Mouse (Mus musculus) kidney, postnatal 10 days (tissue): ENCODE results near the gene Rabgef1.
A peak's percentile ranks its signal among the peaks of the same experiment; 100 is the strongest.

ENCODE experiments used
- DNase-seq: peaks from one replicate; pipeline ENCODE4 v3.0.0; 2021; ENCODE audit warnings: mixed read lengths

Gene Rabgef1

DNA sequence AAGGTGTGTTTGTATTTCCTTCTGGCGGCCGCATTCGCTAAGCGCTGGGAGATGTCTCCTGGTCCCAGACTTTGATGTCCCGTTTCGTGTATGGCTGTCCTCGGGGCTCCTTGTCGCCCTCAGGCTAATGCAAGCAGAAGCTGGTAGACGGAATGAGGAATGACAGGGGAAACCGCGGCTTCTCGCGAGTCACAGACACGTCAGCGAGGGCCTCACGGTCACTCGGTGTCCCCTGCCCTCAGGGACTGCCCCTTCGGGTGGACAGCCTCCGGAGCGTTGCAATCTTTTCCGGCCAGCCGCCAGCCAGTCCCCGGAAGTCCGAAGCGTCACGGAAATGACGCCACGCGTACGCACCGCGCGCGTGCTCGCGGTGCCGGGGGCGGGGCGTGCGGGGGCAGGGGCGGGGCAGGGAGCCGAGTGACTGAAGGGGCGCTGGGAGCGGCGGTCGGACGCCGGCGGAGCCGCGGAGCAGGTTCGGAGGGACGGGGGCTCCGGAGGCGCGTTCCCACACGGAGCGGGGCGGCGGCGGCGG is at the start of gene Rabgef1:
TSS of gene Rabgef1 (plus strand) at position 376 of the 532 bp plus-strand sequence.
- DNase-seq: peak; percentile 96

- no peak for DNase-seq
These were observed 49.2 kb upstream of the Rabgef1 start for GRCm38 (mm10) chr5:130122355-130122754.

- DNase-seq: peak; percentile 53
These were observed 47.3 kb upstream of the Rabgef1 start for GRCm38 (mm10) chr5:130124271-130124670.

DNA sequence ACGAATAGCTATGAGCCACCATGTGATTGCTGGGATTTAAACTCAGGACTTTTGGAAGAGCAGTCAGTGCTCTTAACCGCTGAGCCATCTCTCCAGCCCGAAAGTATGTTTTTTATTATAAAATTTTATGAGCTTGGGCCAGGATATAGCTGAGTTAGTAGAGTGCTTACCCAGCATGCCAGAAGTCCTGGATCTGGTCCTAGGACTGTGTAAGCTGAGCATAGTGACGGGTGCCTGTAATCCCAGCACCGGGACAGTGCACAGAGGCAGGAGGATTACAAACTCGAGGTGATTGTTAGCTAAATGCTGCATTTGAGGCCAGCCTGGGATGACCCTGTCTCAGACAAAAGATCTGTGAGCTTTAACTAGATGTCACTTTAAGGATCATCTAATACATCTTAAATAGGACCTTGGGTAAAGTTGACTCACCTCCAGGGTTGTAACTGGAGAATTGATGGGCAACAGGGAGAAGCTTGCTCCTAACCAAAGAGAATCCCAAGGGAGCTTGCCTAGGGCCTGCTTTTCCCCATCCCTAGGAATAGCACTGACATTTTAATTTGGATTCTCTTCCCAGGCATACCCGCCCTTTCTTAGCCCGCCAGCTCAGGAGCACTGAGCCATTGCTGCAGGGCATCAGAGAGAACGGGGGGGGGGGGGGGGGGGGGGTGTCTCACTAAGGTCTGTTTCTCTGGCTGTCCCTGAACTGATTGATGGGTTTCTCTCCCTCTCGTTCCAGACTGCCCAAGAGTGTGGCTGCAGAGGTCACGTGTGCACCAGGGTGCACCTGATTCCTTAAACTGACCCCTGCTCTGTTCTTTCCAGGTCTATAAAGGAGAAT is 42.7 kb upstream of the Rabgef1 start:
- peak; percentile 38 for DNase-seq

GRCm38 (mm10) chr5:130129524-130129793 is 42.1 kb upstream of the Rabgef1 start:
- no peak for DNase-seq

DNA sequence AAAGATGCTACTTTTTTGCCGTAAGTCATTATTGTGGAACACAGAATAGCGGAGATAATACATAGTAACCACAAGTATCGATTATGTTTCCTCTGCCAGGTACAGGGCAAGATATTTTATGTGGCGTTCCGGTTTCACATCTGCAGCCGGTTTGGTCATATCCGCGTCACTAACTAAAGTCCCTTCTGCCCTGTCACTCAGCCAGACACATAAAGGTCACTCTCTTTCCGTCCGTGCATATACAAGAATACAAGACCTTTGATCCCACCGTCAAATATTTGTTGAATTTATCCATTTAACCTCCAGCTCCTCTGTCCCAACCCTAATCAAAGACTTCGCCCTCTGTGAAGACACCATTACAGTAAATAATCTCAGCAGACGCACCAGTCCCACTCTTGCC is 35.0 kb upstream of the Rabgef1 start:
- no peak for DNase-seq

DNA sequence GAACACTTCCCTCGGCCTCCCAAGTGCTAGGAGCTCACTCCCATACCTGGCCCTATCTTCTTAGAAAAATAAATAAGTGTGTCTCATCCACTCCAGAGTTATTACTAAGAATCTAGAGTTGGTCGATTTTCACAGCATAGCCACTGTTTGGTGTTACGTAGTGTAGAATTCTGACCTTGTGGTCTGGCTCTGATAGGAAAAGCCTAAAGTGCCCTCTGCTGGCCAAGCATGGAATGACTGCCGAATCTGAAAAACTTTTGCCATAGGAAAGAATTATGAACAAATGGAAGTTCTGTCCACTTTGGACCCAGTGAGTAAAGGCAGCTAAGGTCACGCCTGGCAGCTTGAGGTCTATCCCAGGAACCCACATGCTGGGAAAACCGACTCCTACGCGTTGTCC is 32.2 kb upstream of the Rabgef1 start:
- peak; percentile 88 for DNase-seq

DNA sequence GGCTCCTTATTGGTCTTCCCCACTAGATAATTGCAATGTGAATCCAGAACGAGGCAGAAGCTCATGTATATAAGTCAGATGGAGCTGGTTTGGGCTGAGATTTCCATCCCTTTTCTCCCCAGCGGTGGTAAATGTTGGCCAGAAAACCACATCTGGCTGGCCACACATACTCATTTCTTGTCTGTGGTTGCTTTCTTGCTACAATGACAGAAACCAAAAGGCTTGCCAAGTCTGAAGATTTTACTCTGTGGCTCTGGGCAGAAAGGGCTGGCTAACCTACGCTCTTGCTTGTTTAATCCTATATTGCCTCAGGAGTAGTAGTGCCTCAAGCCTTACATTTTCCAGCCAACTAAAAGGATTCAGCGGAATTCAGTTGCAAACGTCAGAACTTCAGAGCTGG is 30.5 kb upstream of the Rabgef1 start:
- no peak for DNase-seq

DNA sequence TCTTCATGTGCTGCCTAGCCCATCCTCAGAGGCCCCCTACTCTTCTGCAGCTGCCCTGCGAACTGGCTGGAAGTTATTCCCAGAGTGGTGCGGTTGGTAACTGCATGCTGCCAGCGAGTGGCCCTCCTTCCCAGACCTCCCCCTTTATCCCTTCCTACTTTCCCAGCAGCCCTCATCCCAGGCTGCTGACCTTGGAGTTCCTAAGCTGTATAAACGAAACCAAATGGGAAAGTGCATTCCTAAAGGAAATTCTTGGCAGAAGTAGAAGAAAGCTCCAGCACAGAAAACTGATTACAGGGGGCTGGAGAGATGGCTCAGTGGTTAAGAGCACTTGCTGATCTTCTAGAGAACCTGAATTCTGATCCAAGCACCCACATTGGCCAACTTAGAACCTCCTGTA is 29.6 kb upstream of the Rabgef1 start:
- DNase-seq: peak; percentile 44

- no peak for DNase-seq
These were observed 28.5 kb upstream of the Rabgef1 start for GRCm38 (mm10) chr5:130143101-130143500.

DNA sequence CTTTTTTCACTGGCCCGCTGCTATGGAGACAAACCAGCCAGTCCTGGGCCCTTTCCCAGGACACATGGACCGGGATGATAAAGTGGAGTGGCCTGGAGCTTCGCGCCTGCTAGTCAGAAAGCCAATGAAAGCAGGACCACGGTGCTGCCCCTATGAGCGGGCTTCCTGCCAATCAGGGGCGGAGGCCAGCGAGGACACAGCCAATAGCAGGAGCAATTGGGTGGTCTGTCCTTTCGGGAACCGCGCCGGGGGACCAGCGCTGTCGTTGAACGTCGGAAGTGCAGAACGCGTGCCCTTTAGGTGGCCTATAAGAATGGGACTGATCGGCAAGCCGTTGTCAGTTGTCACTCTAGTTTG is 27.6 kb upstream of the Rabgef1 start:
- peak; percentile 88 for DNase-seq

GRCm38 (mm10) chr5:130144334-130145312 is 27.0 kb upstream of the Rabgef1 start, which contains the start of gene Kctd7:
Gene Kctd7, plus strand, starts transcription at chr5:130144861.
- DNase-seq: peak; percentile 97

DNA sequence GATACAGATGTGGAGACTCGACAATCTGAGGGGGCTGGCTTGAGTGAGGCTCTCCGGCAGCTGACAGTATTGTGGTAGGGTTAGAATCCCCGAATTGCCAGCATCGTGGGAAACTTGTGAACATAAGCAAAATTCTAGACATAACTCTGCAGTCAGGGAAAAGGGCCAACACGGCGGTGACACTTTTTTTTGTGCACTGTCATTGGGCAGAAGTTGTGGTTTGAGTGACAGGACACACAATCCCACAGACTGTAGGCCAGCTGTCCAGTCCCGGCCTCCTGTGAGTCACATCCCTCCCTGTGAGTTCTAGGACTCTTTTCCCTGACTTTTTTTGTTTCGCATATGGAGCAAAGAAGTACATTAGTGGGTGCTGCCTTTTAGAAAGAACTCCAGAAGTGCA is 25.6 kb upstream of the Rabgef1 start:
- no peak for DNase-seq

DNA sequence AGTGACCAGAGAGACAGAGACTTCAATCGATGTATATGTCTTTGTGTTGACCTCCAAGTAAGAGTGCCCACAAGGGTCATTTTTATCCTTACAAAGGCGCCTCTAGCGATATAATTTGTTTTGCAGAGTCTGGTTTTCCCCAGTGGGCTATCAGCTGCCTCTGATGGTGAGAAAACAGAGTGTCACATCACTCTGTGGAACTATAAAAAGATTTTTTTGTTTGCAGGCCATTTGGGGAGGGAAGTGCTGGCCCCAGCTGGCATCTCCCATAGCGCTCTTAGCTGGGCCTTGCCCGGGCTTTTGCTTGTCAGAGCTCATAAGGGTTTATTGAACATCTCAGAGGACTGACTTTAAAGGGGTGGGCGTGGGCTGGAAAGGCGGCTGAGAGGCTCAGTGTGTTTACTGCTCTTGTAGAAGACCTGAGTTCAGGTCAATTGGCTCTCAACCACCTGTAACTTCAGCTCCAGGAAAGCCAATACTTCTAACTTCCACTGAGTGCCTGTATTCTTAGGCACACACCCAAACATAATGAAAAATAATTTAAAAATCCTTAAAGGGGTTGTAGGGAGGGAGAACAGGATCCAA is 21.8 kb upstream of the Rabgef1 start:
- no peak for DNase-seq

DNA sequence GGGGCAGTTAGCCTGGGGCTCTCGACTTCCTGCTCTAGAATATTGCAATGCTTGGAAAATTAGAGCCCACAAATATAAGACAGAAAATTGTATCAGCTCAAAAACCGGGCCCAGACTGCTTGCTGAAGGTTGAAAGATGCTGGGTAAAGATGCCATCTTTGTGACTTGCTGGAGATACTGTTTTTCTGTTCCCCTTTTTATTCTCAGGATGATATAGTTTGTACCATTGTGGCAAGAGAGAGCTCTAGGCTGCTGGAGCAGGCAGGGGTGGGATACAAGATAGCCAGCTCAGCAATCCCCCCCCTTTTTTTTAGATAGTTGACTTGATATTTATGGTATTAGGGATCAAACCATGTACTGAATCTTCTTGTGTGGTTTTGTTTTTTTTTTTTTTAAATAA is 17.3 kb upstream of the Rabgef1 start:
- DNase-seq: no peak

DNA sequence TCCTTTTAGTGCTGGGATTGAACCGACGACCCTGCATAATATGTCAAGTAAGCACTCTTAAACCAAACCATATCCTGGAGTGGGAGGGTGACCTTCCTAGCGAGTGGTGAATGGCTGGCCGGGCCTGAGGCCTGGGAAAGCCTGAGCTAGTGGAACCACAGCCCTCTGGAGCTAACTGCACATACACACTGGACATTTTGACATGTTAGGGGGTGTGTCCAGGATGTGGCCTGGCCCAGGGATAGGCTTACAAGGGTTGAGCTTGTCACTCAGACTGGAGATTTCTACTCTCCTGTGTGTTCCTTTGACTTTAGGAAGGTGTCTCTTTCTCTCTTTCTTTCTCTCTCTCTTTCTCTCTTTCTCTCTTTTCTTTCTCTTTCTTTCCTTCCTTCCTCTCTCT is 13.1 kb upstream of the Rabgef1 start:
- DNase-seq: no peak

DNA sequence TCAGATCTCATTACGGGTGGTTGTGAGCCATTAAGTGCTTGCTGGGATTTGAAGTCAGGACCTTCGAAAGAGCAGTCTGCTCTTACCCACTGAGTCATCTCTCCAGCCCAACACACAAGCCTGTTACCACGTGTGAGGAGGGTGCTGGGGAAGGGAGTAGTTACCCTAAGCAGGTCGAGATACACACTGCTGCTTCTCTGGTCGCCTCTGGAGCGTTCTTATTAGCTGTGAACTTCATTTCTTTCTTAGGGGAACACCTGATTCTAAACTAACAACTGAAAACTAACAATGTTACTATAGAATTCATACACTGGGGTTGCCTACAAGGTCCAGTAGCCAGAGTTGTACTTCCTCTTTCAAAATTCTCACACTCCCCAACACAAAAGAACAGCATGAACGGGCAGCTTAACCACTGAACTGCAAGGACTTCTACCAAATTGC is 11.8 kb upstream of the Rabgef1 start:
- no peak for DNase-seq

DNA sequence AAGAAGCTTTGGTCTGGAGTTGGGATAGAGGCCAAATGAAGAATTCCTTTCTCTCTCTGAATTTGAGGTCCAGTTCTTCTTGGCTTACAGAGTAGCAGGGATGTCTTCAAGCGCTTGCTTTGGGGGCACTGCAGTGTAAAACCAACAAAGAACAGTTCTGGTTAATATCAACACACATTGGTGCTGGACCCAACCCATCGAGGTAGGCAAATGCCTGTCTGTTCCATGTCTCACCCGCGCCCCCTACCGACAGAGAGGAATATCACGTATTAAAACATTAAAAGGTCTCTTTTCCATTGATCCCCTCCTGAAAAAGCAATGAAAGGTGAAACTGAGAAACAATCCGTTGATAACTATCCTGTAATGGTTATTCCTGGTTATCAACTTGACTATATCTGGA is 7.9 kb upstream of the Rabgef1 start:
- peak; percentile 89 for DNase-seq

DNA sequence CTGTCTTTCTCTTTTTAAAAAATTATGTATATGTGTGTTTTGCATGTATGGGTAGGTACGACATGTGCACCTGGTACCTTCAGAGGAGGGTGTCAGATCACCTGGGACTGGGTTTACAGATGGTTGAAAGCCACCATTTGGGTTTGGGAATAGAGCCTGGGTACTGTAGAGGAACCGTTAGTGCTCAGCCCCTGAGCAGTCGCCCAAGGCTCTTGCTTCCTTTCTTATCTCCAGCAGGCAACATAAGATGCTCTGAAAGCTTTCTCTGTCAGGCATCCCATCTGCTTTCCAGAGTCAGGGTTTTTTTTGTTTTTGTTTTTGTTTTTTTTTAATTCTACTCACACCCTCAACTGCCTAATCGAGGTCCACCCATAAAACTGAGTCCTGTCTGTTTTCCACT is 6.4 kb upstream of the Rabgef1 start:
- no peak for DNase-seq

DNA sequence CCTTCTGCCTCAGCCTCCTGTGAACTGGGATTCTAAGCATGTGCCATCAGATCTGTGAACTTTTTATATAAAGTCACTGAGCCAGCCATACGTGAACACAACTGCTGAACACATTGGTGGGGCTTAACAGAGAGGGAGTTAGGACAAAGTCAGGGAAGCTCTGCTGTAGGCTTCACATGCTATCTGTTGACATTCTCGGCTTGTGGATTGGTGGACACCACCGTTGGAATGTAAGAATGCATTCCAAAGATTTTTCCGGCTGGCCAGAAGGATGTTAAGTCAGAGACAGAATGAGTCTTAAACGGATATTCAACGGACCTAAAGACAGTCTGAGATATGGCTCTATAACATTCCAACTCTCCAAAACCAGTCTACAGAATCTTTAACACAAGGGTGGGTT is 2.5 kb upstream of the Rabgef1 start:
- DNase-seq: peak; percentile 40

DNA sequence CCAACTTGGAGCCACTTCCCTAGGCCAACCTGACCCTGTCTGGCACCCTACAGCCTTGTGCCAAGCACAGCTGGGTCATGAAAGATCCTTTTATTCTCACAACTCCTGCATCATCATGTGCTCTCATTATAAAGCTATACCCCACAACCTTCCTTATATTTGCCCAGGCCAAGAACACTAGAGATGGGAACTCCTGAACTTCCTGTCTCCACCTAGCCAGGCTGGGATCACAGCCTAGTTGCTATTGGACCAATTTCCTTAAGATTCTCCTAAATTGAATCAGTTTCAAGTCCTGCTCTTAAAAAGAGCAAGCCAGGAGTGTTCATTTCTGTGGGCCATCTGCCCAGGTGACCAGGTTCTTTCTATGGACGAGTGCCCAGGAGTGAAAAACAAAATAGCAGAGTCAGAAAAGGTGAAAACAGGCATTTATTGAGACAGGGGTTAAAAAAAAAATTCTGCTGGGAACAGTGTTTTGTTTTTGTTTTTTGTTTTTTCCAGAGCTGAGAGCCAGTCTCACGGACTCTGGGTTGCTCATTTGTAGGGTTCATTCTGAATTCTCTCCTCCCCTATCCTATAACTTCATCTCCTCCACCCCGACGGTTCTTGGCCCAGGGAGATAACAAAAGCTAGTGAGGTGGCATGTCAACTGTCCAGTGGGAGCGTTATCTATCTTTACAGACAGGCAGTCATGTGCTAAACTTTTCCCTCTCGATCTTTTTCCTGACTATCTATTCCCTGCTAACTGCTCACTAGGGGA is 754 bp upstream of the Rabgef1 start:
- no peak for DNase-seq

DNA sequence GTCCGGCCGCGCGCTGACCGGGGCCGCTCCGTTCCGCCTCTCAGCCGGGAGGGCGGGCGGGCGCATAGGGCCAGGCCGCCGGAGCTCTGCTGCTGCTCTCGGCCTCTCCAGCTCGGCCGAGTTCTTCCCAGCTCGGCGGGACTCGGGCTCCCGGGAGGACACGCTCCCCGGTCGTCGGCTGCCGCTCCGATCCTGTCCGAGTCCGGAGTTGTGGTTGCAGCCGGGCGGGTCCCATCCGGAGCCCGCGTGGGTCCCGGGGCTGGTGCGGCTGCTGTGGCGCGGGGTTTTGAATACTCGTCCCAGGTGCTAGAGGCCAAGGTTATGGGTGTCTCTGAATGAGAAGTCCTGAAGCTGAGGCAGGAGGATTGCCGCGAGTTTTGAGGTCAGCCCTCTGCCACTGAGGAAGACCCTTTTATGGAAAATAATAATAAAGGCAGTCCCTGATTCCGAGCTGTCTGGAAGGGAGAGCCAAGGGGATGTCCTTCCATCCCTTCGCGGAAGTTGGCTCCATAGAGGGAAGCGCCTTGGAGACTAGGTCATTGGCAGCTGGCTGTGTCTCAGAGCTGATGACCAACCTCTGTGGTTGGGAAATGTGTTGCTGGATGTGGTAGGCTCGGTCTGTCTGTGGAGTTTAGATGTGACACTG is 481 bp downstream of the Rabgef1 start:
- DNase-seq: peak; percentile 60
